Mouse (Mus musculus): Measurements from ENCODE around the gene Nubp2. TPM values are rescaled to one million over a fixed set of nuclear protein-coding genes. Genes with fewer than 3 reads are reported as not detected.

Nubp2 gene
- total and polyA plus RNA-seq, 3 experiments: 17.8 to 22.7 (median 18.2) TPM

GRCm38 (mm10) chr17:24892785-24893184 lies 6.6 kb upstream of the Nubp2 start:
- Histone ChIP-seq H3K27me3 (ENCODE audit: control insufficient read depth, insufficient read depth, low read length) (no peaks in the 10 kb centered on the region), H3K4me3 (no peak overlapping the region), H3K79me2 (replicated peaks; ENCODE audit: control insufficient read depth, insufficient read depth, low read length) (no peaks in the 10 kb centered on the region), H3K9ac (ENCODE audit: low read depth, low read length) (no peak overlapping the region), H3K27ac (no peak overlapping the region), H3K36me3 (ENCODE audit: control insufficient read depth, insufficient read depth, low read length) (no peaks in the 10 kb centered on the region), H3K4me1 (ENCODE audit: control insufficient read depth, insufficient read depth, low read length) (peaks cover 5% of the 10 kb centered on the region; the same call in 1 of the 2 replicates)
- TF ChIP-seq POLR2A (IDR thresholded peaks at IDR 0.05; ENCODE audit: insufficient read depth, low read depth, low read length): no peak
- TF ChIP-seq CTCF (IDR thresholded peaks at IDR 0.05): no peak
- no peak for TF ChIP-seq EP300 (IDR thresholded peaks at IDR 0.05; ENCODE audit: insufficient read depth, low read depth, low read length)
- 84% methylated on average over 12 of the region's 12 CpGs for WGBS
- no peak for DNase-seq
- intact Hi-C loops (cut with DNase I): no loop called here

DNA sequence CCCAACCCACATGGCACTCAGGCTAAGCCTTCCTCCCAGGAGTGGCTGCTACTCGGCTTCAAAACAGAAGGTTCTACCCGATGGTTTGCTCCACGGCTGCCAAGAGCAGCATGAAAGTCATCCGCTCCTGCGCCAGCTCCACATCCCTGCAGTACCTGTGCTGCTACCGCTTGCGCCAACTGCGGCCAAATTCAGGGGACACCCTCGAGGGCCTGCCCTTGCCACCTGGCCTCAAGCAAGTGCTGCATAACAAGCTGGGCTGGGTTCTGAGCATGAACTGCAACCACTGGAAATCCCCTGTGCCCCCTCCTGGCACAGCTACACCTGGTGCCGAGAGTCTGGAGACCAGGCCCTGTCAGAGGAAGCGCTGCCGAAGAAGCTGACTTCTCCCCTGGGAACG lies 5.2 kb upstream of the Nubp2 start:
- Histone ChIP-seq H3K79me2 (replicated peaks; ENCODE audit: control insufficient read depth, insufficient read depth, low read length) (no peaks in the 10 kb centered on the region), H3K4me3 (no peak overlapping the region), H3K9ac (ENCODE audit: low read depth, low read length) (no peak overlapping the region), H3K27me3 (ENCODE audit: control insufficient read depth, insufficient read depth, low read length) (no peaks in the 10 kb centered on the region), H3K4me1 (ENCODE audit: control insufficient read depth, insufficient read depth, low read length) (peaks cover 7% of the 10 kb centered on the region; the same call in 1 of the 2 replicates), H3K36me3 (ENCODE audit: control insufficient read depth, insufficient read depth, low read length) (no peaks in the 10 kb centered on the region), H3K27ac (no peak overlapping the region)
- WGBS: 71% methylated on average over 13 of the region's 13 CpGs
- DNase-seq: no peak
- no peak for TF ChIP-seq EP300 (IDR thresholded peaks at IDR 0.05; ENCODE audit: insufficient read depth, low read depth, low read length)
- intact Hi-C loops (cut with DNase I): no loop called here

GRCm38 (mm10) chr17:24890151-24891092 lies 4.3 kb upstream of the Nubp2 start:
- TF ChIP-seq POLR2A (IDR thresholded peaks at IDR 0.05; ENCODE audit: insufficient read depth, low read depth, low read length) (peak; percentile 44), EP300 (IDR thresholded peaks at IDR 0.05; ENCODE audit: insufficient read depth, low read depth, low read length) (0 out of 2 replicates have a peak, but pooled peaks have one; percentile 6), CTCF (IDR thresholded peaks at IDR 0.05) (no peak)
- H3K4me3 ChIP-seq: no peak overlapping the region
- no peaks in the 10 kb centered on the region for H3K36me3 ChIP-seq (ENCODE audit: control insufficient read depth, insufficient read depth, low read length)
- no peaks in the 10 kb centered on the region for H3K79me2 ChIP-seq (replicated peaks; ENCODE audit: control insufficient read depth, insufficient read depth, low read length)
- peaks cover 9% of the 10 kb centered on the region for H3K4me1 ChIP-seq (ENCODE audit: control insufficient read depth, insufficient read depth, low read length)
- WGBS: 85% methylated on average over 19 of the region's 19 CpGs
- intact Hi-C loops (cut with DNase I): no loop called here
- DNase-seq: no peak
- no peak overlapping the region for H3K27ac ChIP-seq
- no peaks in the 10 kb centered on the region for H3K27me3 ChIP-seq (ENCODE audit: control insufficient read depth, insufficient read depth, low read length)
- no peak overlapping the region for H3K9ac ChIP-seq (ENCODE audit: low read depth, low read length)

GRCm38 (mm10) chr17:24888862-24889261 lies 2.7 kb upstream of the Nubp2 start:
- H3K36me3 ChIP-seq (ENCODE audit: control insufficient read depth, insufficient read depth, low read length): no peaks in the 10 kb centered on the region

GRCm38 (mm10) chr17:24887291-24888080 lies 1.3 kb upstream of the Nubp2 start:
- peak; percentile 18 to 39 for DNase-seq
- Histone ChIP-seq H3K4me3 (peak overlapping the region; percentile 95), H3K27ac (peak overlapping the region; percentile 93), H3K27me3 (ENCODE audit: control insufficient read depth, insufficient read depth, low read length) (no peaks in the 10 kb centered on the region), H3K79me2 (replicated peaks; ENCODE audit: control insufficient read depth, insufficient read depth, low read length) (no peaks in the 10 kb centered on the region), H3K4me1 (ENCODE audit: control insufficient read depth, insufficient read depth, low read length) (peaks cover 10% of the 10 kb centered on the region), H3K36me3 (ENCODE audit: control insufficient read depth, insufficient read depth, low read length) (no peaks in the 10 kb centered on the region), H3K9ac (ENCODE audit: low read depth, low read length) (peak overlapping the region; percentile 84)
- no peak for TF ChIP-seq POLR2A (IDR thresholded peaks at IDR 0.05; ENCODE audit: insufficient read depth, low read depth, low read length)
- TF ChIP-seq EP300 (IDR thresholded peaks at IDR 0.05; ENCODE audit: insufficient read depth, low read depth, low read length): no peak
- TF ChIP-seq CTCF (IDR thresholded peaks at IDR 0.05): no peak
- intact Hi-C loops (cut with DNase I): no loop called here
- 45% methylated on average over 18 of the region's 18 CpGs for WGBS

More at GRCm38 (mm10) chr17:24888862-24889261, 2.7 kb upstream of the Nubp2 start:
- Histone ChIP-seq H3K79me2 (replicated peaks; ENCODE audit: control insufficient read depth, insufficient read depth, low read length) (no peaks in the 10 kb centered on the region), H3K27ac (no peak overlapping the region), H3K9ac (ENCODE audit: low read depth, low read length) (no peak overlapping the region), H3K4me3 (no peak overlapping the region), H3K4me1 (ENCODE audit: control insufficient read depth, insufficient read depth, low read length) (peaks cover 10% of the 10 kb centered on the region), H3K27me3 (ENCODE audit: control insufficient read depth, insufficient read depth, low read length) (no peaks in the 10 kb centered on the region)
- TF ChIP-seq CTCF (IDR thresholded peaks at IDR 0.05): no peak
- peak; percentile 49 for TF ChIP-seq POLR2A (IDR thresholded peaks at IDR 0.05; ENCODE audit: insufficient read depth, low read depth, low read length)
- 0 out of 2 replicates have a peak, but pooled peaks have one; percentile 27 for TF ChIP-seq EP300 (IDR thresholded peaks at IDR 0.05; ENCODE audit: insufficient read depth, low read depth, low read length)
- no peak for DNase-seq
- intact Hi-C loops (cut with DNase I): no loop called here
- WGBS: 90% methylated on average over 3 of the region's 3 CpGs

Data from heart, adult 2 months (tissue).